ENCODE assay signal across 23 mouse cellular contexts in the genomic region with DNA sequence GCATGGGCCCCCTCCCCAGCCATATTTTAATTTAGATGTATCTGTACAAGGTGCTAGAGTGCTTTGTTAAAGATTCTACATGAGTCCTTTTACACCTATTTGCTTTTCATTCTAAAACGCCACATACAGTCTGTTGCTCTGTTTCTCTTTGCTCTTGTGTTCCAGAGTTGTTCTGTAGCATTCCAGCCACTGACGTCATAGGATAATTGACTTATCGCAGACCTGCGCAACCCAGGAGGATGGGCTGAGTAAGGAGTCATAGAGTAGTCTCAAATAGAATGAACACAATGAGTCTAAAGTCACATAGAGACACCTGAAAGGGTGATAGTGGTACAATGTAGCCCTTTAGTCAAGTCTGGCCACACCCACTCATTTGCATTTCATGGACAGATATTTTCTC.
"Had no signal": no experiment of that assay in that cellular context is flagged by ENCODE, and none has a peak within 500 bp of the region (broad histone marks: within the 10 kb centered on the region; RNA-seq: fewer than 3 reads in every experiment).

No protein-coding gene starts in this region.

- H3K9me3 ChIP-seq: limb, embryonic 12.5 days; limb, embryonic 15.5 days; midbrain, embryonic 10.5 days; midbrain, embryonic 13.5 days; neural tube, embryonic 13.5 days; stomach, embryonic 15.5 days had no signal

- H3K4me2 ChIP-seq: limb, embryonic 12.5 days; limb, embryonic 15.5 days; liver, embryonic 11.5 days; lung, embryonic 14.5 days; midbrain, embryonic 13.5 days; neural tube, embryonic 13.5 days; stomach, embryonic 15.5 days had no signal

- H3K27ac ChIP-seq: kidney, postnatal 0 days; left cerebral cortex, adult 2 months; limb, embryonic 12.5 days; limb, embryonic 15.5 days; liver, embryonic 14.5 days; midbrain, embryonic 10.5 days; midbrain, embryonic 13.5 days; neural tube, embryonic 13.5 days; stomach, embryonic 15.5 days had no signal

- H3K4me3 ChIP-seq: left cerebral cortex, adult 2 months; limb, embryonic 12.5 days; limb, embryonic 15.5 days; megakaryocyte, embryonic 14.5 days; midbrain, embryonic 10.5 days; midbrain, embryonic 13.5 days; myocyte; neural tube, embryonic 13.5 days; stomach, embryonic 15.5 days had no signal

- H3K9ac ChIP-seq: limb, embryonic 12.5 days; limb, embryonic 15.5 days; liver, embryonic 14.5 days; liver, postnatal 0 days; lung, embryonic 14.5 days; midbrain, embryonic 13.5 days; neural tube, embryonic 13.5 days; stomach, embryonic 15.5 days had no signal

- H3K27me3 ChIP-seq: limb, embryonic 12.5 days; limb, embryonic 15.5 days; megakaryocyte, embryonic 14.5 days; midbrain, embryonic 13.5 days; neural tube, embryonic 13.5 days; stomach, embryonic 15.5 days had no signal

- ATAC-seq: liver, postnatal 0 days; midbrain, embryonic 13.5 days; midbrain, embryonic 16.5 days had no signal

- DNase-seq: kidney, postnatal 25 days; layer of hippocampus, postnatal 36 days; left cerebral cortex, postnatal 4 days; liver, postnatal 0 days; lung, embryonic 14.5 days; lung, postnatal 14 days; retina, postnatal 1 day; right cerebral cortex, postnatal 25 days; spleen, adult 18-20 months; thymus, postnatal 36 days had no signal

- H3K4me1 ChIP-seq: limb, embryonic 15.5 days; megakaryocyte, embryonic 14.5 days; midbrain, embryonic 13.5 days; neural tube, embryonic 13.5 days; stomach, embryonic 15.5 days had no signal

- H3K36me3 ChIP-seq: limb, embryonic 12.5 days; limb, embryonic 15.5 days; midbrain, embryonic 10.5 days; midbrain, embryonic 13.5 days; neural tube, embryonic 13.5 days; stomach, embryonic 15.5 days had no signal
